ENCODE assay signal across 8 mouse cellular contexts in the genomic region with DNA sequence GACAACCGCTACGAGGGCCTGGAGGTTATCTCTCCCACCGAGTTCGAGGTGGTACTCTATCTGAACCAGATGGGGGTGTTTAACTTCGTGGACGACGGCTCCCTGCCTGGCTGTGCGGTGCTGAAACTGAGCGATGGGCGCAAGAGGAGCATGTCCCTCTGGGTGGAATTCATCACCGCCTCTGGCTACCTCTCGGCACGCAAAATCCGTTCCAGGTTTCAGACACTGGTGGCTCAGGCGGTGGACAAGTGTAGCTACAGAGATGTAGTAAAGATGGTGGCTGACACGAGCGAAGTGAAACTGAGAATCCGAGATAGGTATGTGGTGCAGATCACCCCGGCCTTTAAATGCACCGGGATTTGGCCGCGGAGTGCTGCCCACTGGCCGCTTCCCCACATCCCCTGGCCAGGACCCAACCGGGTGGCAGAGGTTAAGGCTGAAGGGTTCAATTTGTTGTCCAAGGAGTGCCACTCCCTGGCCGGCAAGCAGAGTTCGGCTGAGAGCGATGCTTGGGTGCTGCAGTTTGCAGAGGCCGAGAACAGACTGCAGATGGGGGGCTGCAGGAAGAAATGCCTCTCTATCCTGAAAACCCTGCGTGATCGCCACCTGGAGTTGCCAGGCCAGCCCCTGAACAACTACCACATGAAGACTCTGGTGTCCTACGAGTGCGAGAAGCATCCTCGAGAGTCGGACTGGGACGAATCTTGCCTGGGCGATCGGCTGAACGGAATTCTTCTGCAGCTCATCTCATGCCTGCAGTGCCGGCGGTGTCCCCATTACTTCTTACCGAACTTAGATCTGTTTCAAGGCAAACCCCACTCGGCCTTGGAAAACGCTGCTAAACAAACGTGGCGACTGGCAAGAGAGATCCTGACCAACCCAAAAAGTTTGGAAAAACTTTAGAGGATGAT. TPM values are rescaled to one million over a fixed set of nuclear protein-coding genes. Genes with fewer than 3 reads are reported as not detected.
A peak's percentile ranks its signal among the peaks of the same experiment; 100 is the strongest.
DNase-seq lines count a peak whose midpoint lies in the region; ATAC-seq and TF ChIP-seq lines count a peak whose summit lies in the region.

No protein-coding gene starts in this region.

- no peak overlapping the region for H3K27ac ChIP-seq in heart, adult 2 months
- H3K27ac ChIP-seq in forebrain, embryonic 12.5 days, result peak overlapping the region; percentile 66; the same call in 1 of the 2 replicates
- H3K27ac ChIP-seq in hindbrain, embryonic 12.5 days, result peak overlapping the region; percentile 94
- H3K27ac ChIP-seq in liver, embryonic 13.5 days, result no peak overlapping the region

- H3K4me2 ChIP-seq in forebrain, embryonic 12.5 days, result peak overlapping the region; percentile 51
- H3K4me2 ChIP-seq in hindbrain, embryonic 12.5 days (replicated peaks), result peak overlapping the region; percentile 59
- peak overlapping the region; percentile 51 for H3K4me2 ChIP-seq in liver, embryonic 13.5 days

- no peaks in the 10 kb centered on the region; the same call in 1 of the 2 replicates for H3K4me1 ChIP-seq in heart, adult 2 months (ENCODE audit: control insufficient read depth, insufficient read depth, low read length)
- H3K4me1 ChIP-seq in forebrain, embryonic 12.5 days, result peaks cover 56% of the 10 kb centered on the region
- peaks cover 43% of the 10 kb centered on the region for H3K4me1 ChIP-seq in hindbrain, embryonic 12.5 days
- peaks cover 25% of the 10 kb centered on the region for H3K4me1 ChIP-seq in liver, embryonic 13.5 days (replicated peaks)

- H3K79me2 ChIP-seq in heart, adult 2 months (replicated peaks; ENCODE audit: control insufficient read depth, insufficient read depth, low read length), result no peaks in the 10 kb centered on the region

- H3K27me3 ChIP-seq in heart, adult 2 months (ENCODE audit: control insufficient read depth, insufficient read depth, low read length), result peaks cover 2% of the 10 kb centered on the region; the same call in 1 of the 2 replicates
- peaks cover 68% of the 10 kb centered on the region for H3K27me3 ChIP-seq in forebrain, embryonic 12.5 days
- peaks cover 20% of the 10 kb centered on the region for H3K27me3 ChIP-seq in hindbrain, embryonic 12.5 days
- H3K27me3 ChIP-seq in liver, embryonic 13.5 days, result peaks cover 87% of the 10 kb centered on the region

- H3K36me3 ChIP-seq in heart, adult 2 months (ENCODE audit: control insufficient read depth, insufficient read depth, low read length), result no peaks in the 10 kb centered on the region
- H3K36me3 ChIP-seq in forebrain, embryonic 12.5 days (replicated peaks), result no peaks in the 10 kb centered on the region
- H3K36me3 ChIP-seq in hindbrain, embryonic 12.5 days, result no peaks in the 10 kb centered on the region
- no peaks in the 10 kb centered on the region for H3K36me3 ChIP-seq in liver, embryonic 13.5 days

- H3K9ac ChIP-seq in heart, adult 2 months (ENCODE audit: low read depth, low read length), result no peak overlapping the region
- H3K9ac ChIP-seq in forebrain, embryonic 12.5 days, result peak overlapping the region; percentile 48
- H3K9ac ChIP-seq in hindbrain, embryonic 12.5 days, result peak overlapping the region; percentile 87
- no peak overlapping the region for H3K9ac ChIP-seq in liver, embryonic 13.5 days

- no peak for ATAC-seq in forebrain, embryonic 12.5 days (ENCODE audit: low FRiP score)
- no peak for ATAC-seq in hindbrain, embryonic 12.5 days (ENCODE audit: low FRiP score)
- ATAC-seq in liver, embryonic 13.5 days (ENCODE audit: low read depth), result no peak
- 0 out of 2 replicates have a peak, but pooled peaks have one; percentile 1 for ATAC-seq in neutrophil, adult 5-6 weeks (ENCODE audit: extremely low read depth, insufficient number of reproducible peaks, low FRiP score, poor library complexity, severe bottlenecking)
- no peak for ATAC-seq in monocyte, adult 5-6 weeks (replicated peaks; ENCODE audit: insufficient number of reproducible peaks, low FRiP score, low TSS enrichment, poor library complexity, severe bottlenecking)

- no peaks in the 10 kb centered on the region for H3K9me3 ChIP-seq in forebrain, embryonic 12.5 days
- no peaks in the 10 kb centered on the region for H3K9me3 ChIP-seq in hindbrain, embryonic 12.5 days (replicated peaks)
- H3K9me3 ChIP-seq in liver, embryonic 13.5 days (replicated peaks), result no peaks in the 10 kb centered on the region

- TF ChIP-seq EP300 in heart, adult 2 months (IDR thresholded peaks at IDR 0.05; ENCODE audit: insufficient read depth, low read depth, low read length), result no peak

- peak; percentile 14 to 30 for DNase-seq in heart, adult 2 months
- no peak for DNase-seq in heart, postnatal 4 days
- DNase-seq in adrenal gland, postnatal 36 days, result peak; percentile 22 to 40
- no peak for DNase-seq in liver, embryonic 13.5 days

- 52% methylated on average over 45 of the region's 45 CpGs for WGBS in heart, adult 2 months
- WGBS in forebrain, embryonic 12.5 days, result 2% methylated on average over 45 of the region's 45 CpGs
- 2% methylated on average over 45 of the region's 45 CpGs for WGBS in hindbrain, embryonic 12.5 days
- 1% methylated on average over 45 of the region's 45 CpGs for WGBS in liver, embryonic 13.5 days (ENCODE audit: insufficient replicate concordance)

- no peak for TF ChIP-seq CTCF in heart, adult 2 months (IDR thresholded peaks at IDR 0.05)

- peak overlapping the region; percentile 34 for H3K4me3 ChIP-seq in heart, adult 2 months
- H3K4me3 ChIP-seq in forebrain, embryonic 12.5 days (replicated peaks), result peak overlapping the region; percentile 37
- H3K4me3 ChIP-seq in hindbrain, embryonic 12.5 days, result peak overlapping the region; percentile 51
- H3K4me3 ChIP-seq in liver, embryonic 13.5 days (replicated peaks), result peak overlapping the region; percentile 32

- intact Hi-C loops in heart, adult 2 months (cut with DNase I), result loop anchor here (10.0 kb wide), 2 partner anchors 259 to 409 kb away; no protein-coding TSS in a partner anchor

- no peak for TF ChIP-seq POLR2A in heart, adult 2 months (IDR thresholded peaks at IDR 0.05; ENCODE audit: insufficient read depth, low read depth, low read length)

RNA-seq across cellular contexts. Expression of a gene that starts 1.1 kb away (rescaled TPM):
- total RNA-seq in heart, adult 2 months (2021), result under 1 TPM; 0.09 to 0.13 TPM
- 0.09 and 0.16 TPM in 2 replicates for polyA plus RNA-seq in heart, adult 2 months (2012; rRNA removed)
- under 1 TPM in 1 of 2 experiments, not detected in 1; 0.14 TPM for total RNA-seq in heart, postnatal 4 days (2021)
- total RNA-seq in adrenal gland, postnatal 36 days (2021), result 1 to 10 TPM; 1.1 TPM
- 27.4 and 34.9 TPM in 2 replicates for polyA plus RNA-seq in forebrain, embryonic 12.5 days (2016; fragmentation: Nextera tagmentation; extraction: Ambion mirVana)
- 104 and 115 TPM in 2 replicates for polyA plus RNA-seq in hindbrain, embryonic 12.5 days (2016; fragmentation: Nextera tagmentation; extraction: Ambion mirVana)
- 0.22 and 0.25 TPM in 2 replicates for polyA plus RNA-seq in liver, embryonic 13.5 days (2015; fragmentation: Nextera tagmentation; extraction: Ambion mirVana)
- total RNA-seq in neutrophil, adult 5-6 weeks (2017), result not detected in 2 replicates
- total RNA-seq in monocyte, adult 5-6 weeks (2017), result not detected in 3 replicates

Comparison
In these comparisons a context has a peak if more than half of its experiments do, and no peak if none do; other contexts are left out.
1. DNase-seq: peak in heart, adult 2 months (2 of 2) and adrenal gland, postnatal 36 days (2 of 2); none in heart, postnatal 4 days (single experiment) and liver, embryonic 13.5 days (single experiment).
2. H3K27ac ChIP-seq: peak in forebrain, embryonic 12.5 days (single experiment) and hindbrain, embryonic 12.5 days (single experiment); none in heart, adult 2 months (single experiment) and liver, embryonic 13.5 days (single experiment).
3. H3K9ac ChIP-seq: peak in forebrain, embryonic 12.5 days (single experiment) and hindbrain, embryonic 12.5 days (single experiment); none in heart, adult 2 months (single experiment) and liver, embryonic 13.5 days (single experiment).
4. Peak in every context shown above with its lines, with median percentiles within 50 percentile points of each other: H3K4me3 ChIP-seq and H3K4me2 ChIP-seq.